In genomic region chr7:30533941-30534632, GRCm38 (mm10) we compare ENCODE assay signal across 1 mouse cellular context.
TF ChIP-seq lines count a peak whose summit lies in the region.

No protein-coding gene starts in this region.

TF ChIP-seq in CH12.LX, 34 proteins besides CTCF, POLR2A, EP300 and RAD21:
- no peak for TF ChIP-seq PAX5 (IDR thresholded peaks at IDR 0.05; ENCODE audit: low read length)
- no peak for TF ChIP-seq ELF1 (IDR thresholded peaks at IDR 0.05; ENCODE audit: low read depth, low read length)
- TF ChIP-seq RCOR1 (conservative IDR thresholded peaks at IDR 0.05; ENCODE audit: low read depth, low read length), result no peak
- no peak for TF ChIP-seq JUND (conservative IDR thresholded peaks at IDR 0.05; ENCODE audit: low read depth, low read length)
- no peak for TF ChIP-seq UBTF (IDR thresholded peaks at IDR 0.05; ENCODE audit: low read depth, low read length)
- no peak for TF ChIP-seq CHD1 (IDR thresholded peaks at IDR 0.05; ENCODE audit: low read depth, low read length)
- TF ChIP-seq JUN (IDR thresholded peaks at IDR 0.05; ENCODE audit: insufficient read depth, low read depth, low read length), result no peak
- TF ChIP-seq ZMIZ1 (IDR thresholded peaks at IDR 0.05; ENCODE audit: low read depth, low read length), result no peak
- TF ChIP-seq HCFC1 (IDR thresholded peaks at IDR 0.05; ENCODE audit: low read depth, low read length), result no peak
- no peak for TF ChIP-seq IRF4 (IDR thresholded peaks at IDR 0.05; ENCODE audit: low read depth, low read length)
- no peak for TF ChIP-seq ZNF384 (IDR thresholded peaks at IDR 0.05; ENCODE audit: low read depth, low read length)
- no peak for TF ChIP-seq ZC3H11A (IDR thresholded peaks at IDR 0.05; ENCODE audit: low read depth, low read length)
- no peak for TF ChIP-seq TCF12 (IDR thresholded peaks at IDR 0.05; ENCODE audit: low read depth, low read length)
- no peak for TF ChIP-seq NELFE (IDR thresholded peaks at IDR 0.05; ENCODE audit: low read depth, low read length)
- TF ChIP-seq BHLHE40 (IDR thresholded peaks at IDR 0.05; ENCODE audit: low read depth, low read length), result no peak
- no peak for TF ChIP-seq ETS1 (conservative IDR thresholded peaks at IDR 0.05; ENCODE audit: low read depth, low read length)
TF ChIP-seq in CH12.LX: peak in this region for 0.
